Mouse (Mus musculus) hindbrain, embryonic 11.5 days (tissue): ENCODE measurements around the gene Cbx4. TPM values are rescaled to one million over a fixed set of nuclear protein-coding genes. Genes with fewer than 3 reads are reported as not detected.
"Not testable (repeated sequence)": the region's sequence is repeated elsewhere in the genome, so short reads cannot be mapped to it uniquely, and the experiment has no call there.

ENCODE experiments used
- ATAC-seq: fragments of 200-750 bp; cut with Nextera tagmentation; 2 replicates; pipeline ENCODE4 v1.8.0; 2017; ENCODE audit warnings: mild to moderate bottlenecking, moderate TSS enrichment, moderate library complexity; ENCODE audit not compliant: low FRiP score
- DNase-seq: peaks from one replicate; pipeline ENCODE4 v3.0.0-alpha.2; 2015; ENCODE audit warnings: low spot score
- H3K27ac ChIP-seq: fragments of 300-500 bp; sonication (generic); 2 replicates; pipeline ENCODE4 v1.5.1; 2014; ENCODE audit warnings: mild to moderate bottlenecking, low read depth, low read length
- H3K27me3 ChIP-seq: fragments of 300-500 bp; sonication (generic); 2 replicates; pipeline ENCODE4 v1.6.1; 2014; ENCODE audit warnings: mild to moderate bottlenecking, low read length, moderate library complexity, mixed read lengths; ENCODE audit not compliant: control insufficient read depth, insufficient read depth
- H3K36me3 ChIP-seq: fragments of 300-500 bp; sonication (generic); 2 replicates; pipeline ENCODE4 v1.6.1; 2014; ENCODE audit warnings: mild to moderate bottlenecking, low read length, moderate library complexity, mixed read lengths; ENCODE audit not compliant: control insufficient read depth, insufficient read depth
- H3K4me1 ChIP-seq: fragments of 300-500 bp; sonication (generic); replicated peaks from 2 replicates; pipeline ENCODE4 v1.6.1; 2014; ENCODE audit warnings: low read length, mixed read lengths; ENCODE audit not compliant: control insufficient read depth, insufficient read depth
- H3K4me2 ChIP-seq: fragments of 300-500 bp; sonication (generic); replicated peaks from 2 replicates; pipeline ENCODE4 v1.6.1; 2014; ENCODE audit warnings: mild to moderate bottlenecking, low read depth, low read length
- H3K4me3 ChIP-seq: fragments of 300-500 bp; sonication (generic); 2 replicates; pipeline ENCODE4 v1.5.1; 2014; ENCODE audit warnings: low read depth, low read length
- H3K9ac ChIP-seq: fragments of 300-500 bp; sonication (generic); 2 replicates; pipeline ENCODE4 v1.6.1; 2014; ENCODE audit warnings: low read depth, low read length
- H3K9me3 ChIP-seq: fragments of 300-500 bp; sonication (generic); 2 replicates; pipeline ENCODE4 v1.6.1; 2016; ENCODE audit warnings: low read length; ENCODE audit not compliant: control insufficient read depth
- WGBS: fragments of 180-500 bp; shearing (Covaris S2); extraction: QIAGEN DNeasy Blood & Tissue Kit; methylation state at CpG from one replicate; pipeline ENCODE4 v1.1.7; 2014; 5-methylcytosine and 5-hydroxymethylcytosine counted together
- polyA plus RNA-seq: library from polyadenylated mRNA; unstranded; fragments of >200 nt; fragmentation: Nextera tagmentation; extraction: Ambion mirVana; gene quantifications from 2 replicates; pipeline ENCODE4 v1.2.1, GENCODE M21; 2014

Gene Cbx4
- polyA plus RNA-seq, 1 experiment from 2014 or later, result 5.4 TPM

DNA sequence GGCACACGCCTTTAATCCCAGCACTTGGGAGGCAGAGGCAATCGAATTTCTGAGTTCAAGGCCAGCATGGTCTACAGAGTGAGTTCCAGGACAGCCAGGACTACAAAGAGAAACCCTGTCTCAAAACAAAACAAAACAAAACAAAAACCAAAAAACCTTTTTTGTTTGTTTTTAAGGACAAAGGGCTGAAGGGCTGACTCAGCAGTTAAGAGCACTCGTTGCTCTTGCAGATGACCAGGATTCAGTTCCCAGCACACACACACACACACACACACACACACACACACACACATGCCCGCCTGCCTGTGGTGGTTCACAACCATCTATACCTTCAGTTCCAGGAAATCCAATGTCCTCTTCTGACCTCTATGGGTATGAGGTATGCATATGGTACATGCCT, 14.3 kb upstream of the Cbx4 start:
- DNase-seq, H3K9ac ChIP-seq, ATAC-seq, H3K27me3 ChIP-seq, H3K4me1 ChIP-seq, H3K36me3 ChIP-seq, H3K9me3 ChIP-seq, H3K4me3 ChIP-seq, H3K27ac ChIP-seq, H3K4me2 ChIP-seq: not testable (repeated sequence)
- WGBS, result 73% methylated on average over 4 of the region's 4 CpGs

DNA sequence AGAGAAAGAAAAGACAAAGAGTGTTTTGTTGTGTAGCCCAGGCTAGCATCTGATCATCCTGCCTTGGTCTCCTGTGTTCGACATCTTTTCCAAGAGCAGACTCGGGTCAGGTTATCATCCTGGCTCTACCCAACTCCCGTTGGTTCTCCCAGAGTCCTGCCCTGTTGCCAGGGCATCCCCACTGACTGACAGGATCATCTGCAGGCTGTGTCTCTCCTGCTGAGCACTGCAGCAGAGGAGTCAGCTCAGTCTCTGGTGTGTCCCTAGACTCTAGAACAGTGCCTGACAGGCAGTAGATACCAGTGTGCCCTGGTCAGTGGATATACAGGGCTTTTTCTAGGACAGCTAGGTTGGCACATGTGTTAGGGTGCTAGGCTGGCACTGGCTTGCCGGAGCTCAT, 12.2 kb upstream of the Cbx4 start:
- Histone ChIP-seq H3K4me2 (no peak overlapping the region), H3K9ac (no peak overlapping the region), H3K4me3 (no peak overlapping the region), H3K27ac (no peak overlapping the region), H3K4me1 (no peaks in the 10 kb centered on the region), H3K27me3 (no peaks in the 10 kb centered on the region), H3K9me3 (no peaks in the 10 kb centered on the region), H3K36me3 (no peaks in the 10 kb centered on the region)
- ATAC-seq (no peak), DNase-seq (no peak)
- WGBS, result 66% methylated on average over 4 of the region's 4 CpGs

DNA sequence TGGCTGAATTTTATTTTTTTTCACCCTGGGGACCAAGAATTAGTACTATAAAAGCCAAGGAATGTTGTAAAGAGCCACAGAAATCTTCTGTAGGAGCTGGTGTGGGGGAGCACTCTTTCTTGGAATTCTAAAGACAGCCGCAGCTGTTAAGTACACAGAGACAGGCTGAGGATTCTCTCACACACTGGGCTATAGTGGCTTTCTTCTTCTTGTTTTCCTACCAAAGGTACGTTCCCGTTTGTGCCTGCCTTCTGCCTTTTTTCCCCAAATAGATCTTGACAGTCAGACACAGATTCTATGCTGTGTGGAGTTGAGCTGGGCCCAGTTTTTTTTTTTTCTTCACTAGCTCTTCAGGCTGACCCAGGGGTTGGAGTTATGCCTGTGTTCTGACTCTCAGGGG, 9.4 kb upstream of the Cbx4 start:
- H3K4me3 ChIP-seq, result no peak overlapping the region
- no peak overlapping the region for H3K9ac ChIP-seq
- H3K4me1 ChIP-seq, result no peaks in the 10 kb centered on the region
- no peak overlapping the region for H3K4me2 ChIP-seq
- DNase-seq, result no peak
- no peak overlapping the region for H3K27ac ChIP-seq
- no peaks in the 10 kb centered on the region for H3K9me3 ChIP-seq
- 63% methylated on average over 3 of the region's 3 CpGs for whole genome bisulfite sequencing
- no peaks in the 10 kb centered on the region for H3K36me3 ChIP-seq
- no peak for ATAC-seq
- peaks cover 12% of the 10 kb centered on the region for H3K27me3 ChIP-seq

DNA sequence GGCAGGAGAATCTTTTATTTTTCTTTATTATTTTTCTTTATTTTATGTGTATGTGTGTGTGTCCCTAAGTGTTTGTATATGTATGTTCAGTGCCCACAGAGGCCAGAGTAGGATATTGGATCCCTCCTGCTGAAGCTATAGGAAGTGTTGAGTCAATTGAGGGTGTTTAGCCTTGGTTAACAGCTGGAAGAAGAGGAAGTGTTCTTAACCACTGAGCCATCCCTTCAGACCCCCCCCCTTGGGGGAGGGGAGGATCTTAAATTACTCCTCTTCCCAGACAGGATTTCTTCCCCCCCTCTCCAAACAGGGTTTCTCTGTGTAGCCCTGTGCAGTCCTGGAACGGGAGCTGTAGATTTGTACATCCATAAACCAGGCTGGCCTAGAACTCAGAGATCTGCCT, 7.3 kb upstream of the Cbx4 start:
- ATAC-seq (no peak), DNase-seq (no peak)
- Histone ChIP-seq H3K4me1 (peaks cover 9% of the 10 kb centered on the region), H3K36me3 (no peaks in the 10 kb centered on the region), H3K9me3 (no peaks in the 10 kb centered on the region), H3K4me3 (no peak overlapping the region), H3K27me3 (peaks cover 32% of the 10 kb centered on the region), H3K9ac (no peak overlapping the region), H3K27ac (no peak overlapping the region), H3K4me2 (no peak overlapping the region)
- WGBS, result 80% methylated on average over 1 of the region's 1 CpGs

DNA sequence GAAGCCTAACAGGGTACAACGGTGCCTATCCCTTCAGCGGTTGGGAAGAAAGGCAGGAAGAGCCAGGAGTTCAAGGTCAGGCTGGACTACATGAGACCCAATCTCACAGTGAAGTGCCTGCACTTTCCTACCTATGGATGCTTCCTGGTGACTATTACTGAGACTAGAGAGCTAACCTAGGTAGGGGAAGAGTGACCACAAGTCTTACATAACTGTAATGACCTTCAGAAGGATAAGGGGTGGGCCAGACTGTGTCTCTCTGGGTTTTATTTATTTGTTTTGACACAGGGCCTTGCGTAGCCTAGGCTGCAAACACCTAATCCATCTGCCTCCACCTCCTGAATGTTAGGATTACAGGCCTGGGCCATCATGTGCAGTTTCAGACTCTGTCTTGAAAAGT, 6.3 kb upstream of the Cbx4 start:
- Histone ChIP-seq H3K4me1 (peaks cover 11% of the 10 kb centered on the region), H3K4me2 (no peak overlapping the region), H3K27ac (no peak overlapping the region), H3K9ac (no peak overlapping the region), H3K36me3 (no peaks in the 10 kb centered on the region), H3K27me3 (peaks cover 42% of the 10 kb centered on the region), H3K4me3 (no peak overlapping the region), H3K9me3 (no peaks in the 10 kb centered on the region)
- ATAC-seq, result no peak
- WGBS, result 69% methylated on average over 3 of the region's 3 CpGs
- no peak for DNase-seq

DNA sequence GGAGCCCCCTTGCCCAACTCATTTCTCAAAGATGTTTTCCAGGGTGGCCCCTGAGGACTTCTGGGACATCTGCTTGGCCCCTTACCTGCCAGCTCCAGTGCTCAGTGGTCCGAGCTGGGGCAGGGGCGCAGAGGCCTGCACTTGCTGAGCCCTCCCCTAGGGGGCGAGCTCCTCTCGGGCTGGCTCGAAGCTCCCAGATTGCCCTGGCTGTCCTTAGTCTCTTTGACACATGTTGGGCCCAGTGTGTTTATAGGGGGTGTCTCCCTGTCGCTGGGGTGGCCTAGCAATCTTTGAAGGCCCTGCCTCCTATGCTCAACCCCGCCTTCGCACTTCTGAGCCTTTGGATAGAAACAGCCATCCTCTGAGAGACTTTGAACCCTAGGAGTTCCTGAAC, 5.6 kb upstream of the Cbx4 start:
- ATAC-seq (peak; percentile 44; the same call in 1 of the 2 replicates), DNase-seq (peak; percentile 86)
- Histone ChIP-seq H3K4me3 (no peak overlapping the region; the same call in 1 of the 2 replicates), H3K27ac (no peak overlapping the region), H3K27me3 (peaks cover 48% of the 10 kb centered on the region), H3K4me2 (peak overlapping the region; percentile 79), H3K9me3 (no peaks in the 10 kb centered on the region), H3K4me1 (peaks cover 11% of the 10 kb centered on the region), H3K36me3 (no peaks in the 10 kb centered on the region), H3K9ac (no peak overlapping the region)
- WGBS, result 3% methylated on average over 8 of the region's 8 CpGs

DNA sequence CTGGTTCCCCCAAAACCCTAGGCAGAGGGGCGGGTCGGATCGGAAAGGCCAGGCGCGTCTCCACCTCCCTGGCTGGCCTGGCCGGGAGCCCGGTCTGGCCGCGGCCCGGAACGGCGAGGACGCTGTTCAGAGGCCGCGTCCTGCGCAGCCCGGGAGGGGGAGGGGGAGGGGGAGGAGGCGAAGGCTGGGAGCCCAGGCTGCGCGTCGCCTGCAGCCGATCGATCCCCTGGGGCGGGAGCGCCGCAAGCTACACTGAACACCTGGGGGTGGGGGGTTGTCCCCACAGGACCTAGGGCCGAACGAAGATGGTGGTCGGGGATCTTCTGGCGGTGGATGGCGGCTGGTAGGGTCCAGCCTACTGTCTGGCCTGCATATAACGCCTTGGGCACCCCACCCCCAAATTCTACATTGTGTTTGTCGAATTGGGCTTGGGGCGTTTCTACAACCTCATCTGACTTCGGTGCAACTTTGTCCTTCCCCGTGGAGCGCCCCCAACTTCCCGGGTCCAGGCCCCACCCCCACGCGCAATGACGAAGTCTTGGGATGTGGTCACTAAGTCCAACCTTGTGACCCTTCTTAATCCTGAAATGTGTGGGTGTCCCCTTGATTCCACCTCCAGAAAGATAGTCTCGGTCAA, 5.1 kb upstream of the Cbx4 start:
- WGBS, result 0% methylated on average over 38 of the region's 42 CpGs
- Histone ChIP-seq H3K36me3 (no peaks in the 10 kb centered on the region), H3K4me1 (peaks cover 11% of the 10 kb centered on the region), H3K4me3 (peak overlapping the region; percentile 37), H3K27me3 (peaks cover 50% of the 10 kb centered on the region), H3K9ac (peak overlapping the region; percentile 21), H3K4me2 (peak overlapping the region; percentile 79), H3K9me3 (no peaks in the 10 kb centered on the region), H3K27ac (no peak overlapping the region)
- DNase-seq (peak; percentile 80), ATAC-seq (peak; percentile 56)

DNA sequence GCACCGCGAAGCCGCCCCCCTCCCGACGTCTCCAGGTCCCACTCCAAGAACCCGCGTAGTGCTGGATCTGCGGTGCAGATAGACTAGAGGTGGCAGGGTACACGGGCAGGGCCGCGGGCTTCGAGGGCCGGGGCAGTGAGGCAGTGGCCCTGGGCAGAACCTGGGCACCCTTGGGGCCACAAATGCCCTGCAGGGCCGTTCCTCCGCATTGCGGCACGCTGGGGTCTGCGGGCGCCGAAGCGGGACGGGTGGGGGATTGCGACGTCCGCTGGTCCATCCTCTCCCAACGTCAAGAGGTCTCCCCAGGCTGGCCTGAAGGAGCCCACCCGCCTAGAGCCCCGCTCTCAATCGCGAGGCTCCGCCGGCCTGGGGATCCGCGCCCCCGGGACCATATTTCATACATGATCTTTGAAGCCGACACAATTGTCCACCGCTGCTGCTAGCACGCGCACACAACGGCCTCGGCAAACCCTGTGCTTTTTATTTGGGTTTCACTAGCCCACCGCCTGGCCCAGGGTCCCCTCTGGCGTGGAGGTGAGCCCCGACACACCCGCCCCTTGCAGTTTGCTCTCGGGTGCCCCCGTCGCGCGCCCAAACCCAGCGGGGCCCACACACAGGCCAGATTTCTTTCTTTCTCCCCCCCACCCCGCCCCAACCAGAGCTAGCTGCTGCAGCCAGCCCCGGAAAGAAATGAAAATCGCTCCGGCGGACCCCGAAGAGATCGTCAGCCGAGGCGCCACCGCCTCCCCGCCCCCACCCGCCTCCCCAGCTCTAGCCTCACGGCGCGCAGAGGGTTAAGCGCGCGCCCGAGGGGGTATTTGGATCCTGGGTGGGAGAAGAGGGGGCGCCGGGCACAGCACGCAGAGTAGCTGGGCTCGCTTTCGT, 4.3 kb upstream of the Cbx4 start:
- Histone ChIP-seq H3K9ac (peak overlapping the region; percentile 21), H3K27ac (no peak overlapping the region), H3K9me3 (no peaks in the 10 kb centered on the region), H3K4me1 (peaks cover 11% of the 10 kb centered on the region), H3K4me3 (peak overlapping the region; percentile 37), H3K27me3 (peaks cover 50% of the 10 kb centered on the region), H3K36me3 (no peaks in the 10 kb centered on the region), H3K4me2 (peak overlapping the region; percentile 79)
- no peak for ATAC-seq
- under 1% methylated on average over 73 of the region's 75 CpGs for WGBS
- no peak for DNase-seq
